Mouse (Mus musculus): ENCODE data around the gene Tab2. TPM values are rescaled to one million over a fixed set of nuclear protein-coding genes. Genes with fewer than 3 reads are reported as not detected.
"Not testable (repeated sequence)": the region's sequence is repeated elsewhere in the genome, so short reads cannot be mapped to it uniquely, and the experiment has no call there.

Tab2 gene
- polyA plus RNA-seq, 1 experiment: 53.4 TPM

GRCm38 (mm10) chr10:7925481-7925880 lies 30.5 kb downstream of the Tab2 start:
- no peak overlapping the region for H3K4me3 ChIP-seq (ENCODE audit: insufficient read depth, low read depth, low read length)
- no peak overlapping the region for H3K27ac ChIP-seq (replicated peaks; ENCODE audit: low read depth, low read length)
- no peaks in the 10 kb centered on the region; the same call in 1 of the 2 replicates for H3K4me1 ChIP-seq (ENCODE audit: control insufficient read depth, insufficient read depth, insufficient read length, low read length)

- H3K4me3 ChIP-seq (ENCODE audit: insufficient read depth, low read depth, low read length): no peak overlapping the region
- H3K27ac ChIP-seq (replicated peaks; ENCODE audit: low read depth, low read length): no peak overlapping the region
- H3K4me1 ChIP-seq (ENCODE audit: control insufficient read depth, insufficient read depth, insufficient read length, low read length): no peaks in the 10 kb centered on the region; the same call in 1 of the 2 replicates
Observed at GRCm38 (mm10) chr10:7923433-7923832, 32.6 kb downstream of the Tab2 start.

GRCm38 (mm10) chr10:7911268-7911667 lies 44.8 kb downstream of the Tab2 start:
- no peak overlapping the region for H3K27ac ChIP-seq (replicated peaks; ENCODE audit: low read depth, low read length)
- no peaks in the 10 kb centered on the region for H3K4me1 ChIP-seq (ENCODE audit: control insufficient read depth, insufficient read depth, insufficient read length, low read length)
- H3K4me3 ChIP-seq (ENCODE audit: insufficient read depth, low read depth, low read length): no peak overlapping the region

GRCm38 (mm10) chr10:7907151-7907550 lies 48.9 kb downstream of the Tab2 start:
- no peaks in the 10 kb centered on the region for H3K4me1 ChIP-seq (ENCODE audit: control insufficient read depth, insufficient read depth, insufficient read length, low read length)
- H3K27ac ChIP-seq (replicated peaks; ENCODE audit: low read depth, low read length): no peak overlapping the region
- H3K4me3 ChIP-seq (ENCODE audit: insufficient read depth, low read depth, low read length): no peak overlapping the region

DNA sequence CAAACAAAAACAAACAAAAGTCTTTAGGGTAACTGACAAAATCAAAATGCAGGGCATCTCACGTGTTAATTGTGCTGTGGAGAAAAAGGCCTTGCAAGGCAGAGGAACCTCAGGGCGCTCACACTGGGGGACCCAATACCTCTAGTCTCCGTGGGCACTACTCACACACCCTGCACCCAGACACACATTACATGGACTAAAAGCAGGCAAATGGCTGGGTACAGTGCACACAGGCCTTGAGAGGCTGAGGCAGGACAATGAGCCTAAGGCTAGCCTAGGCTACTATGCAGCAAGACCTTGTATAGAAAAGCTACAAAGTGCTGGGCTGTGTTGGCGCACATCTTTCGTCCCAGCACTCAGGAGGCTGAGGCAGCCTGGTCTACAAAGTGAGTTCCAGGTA lies 51.9 kb downstream of the Tab2 start:
- no peak overlapping the region for H3K4me3 ChIP-seq (ENCODE audit: insufficient read depth, low read depth, low read length)
- no peaks in the 10 kb centered on the region for H3K4me1 ChIP-seq (ENCODE audit: control insufficient read depth, insufficient read depth, insufficient read length, low read length)
- H3K27ac ChIP-seq (replicated peaks; ENCODE audit: low read depth, low read length): no peak overlapping the region

DNA sequence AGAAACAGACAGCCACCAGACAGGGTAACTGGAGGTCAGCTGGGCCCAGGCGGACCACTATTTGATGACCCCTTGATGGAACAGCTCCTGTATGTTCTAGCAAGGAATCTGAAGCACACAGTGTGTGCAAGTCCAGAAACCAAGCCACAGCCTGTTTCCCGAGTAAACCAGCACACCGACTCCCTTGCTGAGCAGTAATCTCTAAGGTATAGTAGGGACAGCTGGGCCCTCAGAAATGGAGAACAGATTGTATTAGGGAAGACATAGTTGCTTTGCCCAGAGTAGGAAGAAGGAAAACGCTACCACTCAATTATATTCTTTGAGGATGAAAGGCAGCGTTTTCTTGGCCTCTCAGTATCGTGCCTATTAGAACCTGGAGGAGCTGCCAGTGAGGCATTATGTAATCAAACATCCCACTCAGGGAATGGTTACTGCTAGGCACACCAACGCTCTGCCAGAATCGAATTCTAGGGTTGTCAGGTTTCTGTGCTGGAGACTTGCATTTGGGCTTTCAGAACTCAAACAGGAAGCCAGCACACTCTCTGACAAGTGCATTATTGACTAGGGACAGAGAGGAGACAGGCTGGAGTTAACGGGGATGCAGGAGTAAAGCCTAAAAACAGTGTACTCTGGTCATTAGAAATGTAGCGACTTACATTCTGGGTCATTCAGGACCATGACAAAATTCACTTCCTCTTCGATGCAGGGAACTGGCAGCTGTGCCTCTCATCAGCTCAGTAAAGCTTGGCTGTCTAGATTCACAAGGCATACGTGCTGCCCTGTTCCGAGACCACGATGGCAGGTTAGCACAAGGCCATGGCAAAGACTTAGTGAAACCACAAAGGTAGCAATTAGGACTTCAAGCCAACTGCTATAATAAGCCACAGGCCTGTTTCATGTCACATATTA lies 55.1 kb downstream of the Tab2 start:
- no peak overlapping the region for H3K4me3 ChIP-seq (ENCODE audit: insufficient read depth, low read depth, low read length)
- H3K27ac ChIP-seq (replicated peaks; ENCODE audit: low read depth, low read length): no peak overlapping the region
- H3K4me1 ChIP-seq (ENCODE audit: control insufficient read depth, insufficient read depth, insufficient read length, low read length): no peaks in the 10 kb centered on the region

DNA sequence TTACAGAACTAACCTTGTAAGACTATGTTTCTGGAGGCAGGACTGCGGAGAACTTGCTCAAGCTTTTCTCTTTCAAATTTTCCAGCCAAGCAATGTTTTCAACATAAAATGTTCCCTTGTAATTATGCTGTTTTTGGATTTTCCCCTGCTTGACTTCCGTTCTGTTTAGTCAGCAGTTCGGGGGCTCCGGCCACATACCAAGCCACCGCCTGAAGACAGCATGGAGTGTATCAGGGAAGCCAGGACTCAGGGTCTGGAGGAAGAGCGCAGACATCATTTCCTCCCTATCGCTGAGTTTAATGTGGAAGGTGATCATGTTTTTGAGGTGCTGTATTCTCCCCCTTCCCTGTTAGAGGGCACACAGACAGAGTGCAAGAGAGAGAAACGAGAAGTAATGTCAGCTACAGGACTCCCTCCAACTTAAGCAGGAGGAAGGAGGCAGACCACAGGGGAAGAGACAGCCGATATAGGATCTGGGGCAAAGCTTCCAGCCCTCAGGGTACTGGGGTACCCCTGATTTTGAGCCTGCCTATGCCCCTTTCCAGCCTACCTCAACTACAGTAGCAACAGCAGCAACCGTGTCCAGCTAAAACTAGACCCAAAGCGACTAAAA lies 67.7 kb downstream of the Tab2 start:
- no peaks in the 10 kb centered on the region for H3K4me1 ChIP-seq (ENCODE audit: control insufficient read depth, insufficient read depth, insufficient read length, low read length)

DNA sequence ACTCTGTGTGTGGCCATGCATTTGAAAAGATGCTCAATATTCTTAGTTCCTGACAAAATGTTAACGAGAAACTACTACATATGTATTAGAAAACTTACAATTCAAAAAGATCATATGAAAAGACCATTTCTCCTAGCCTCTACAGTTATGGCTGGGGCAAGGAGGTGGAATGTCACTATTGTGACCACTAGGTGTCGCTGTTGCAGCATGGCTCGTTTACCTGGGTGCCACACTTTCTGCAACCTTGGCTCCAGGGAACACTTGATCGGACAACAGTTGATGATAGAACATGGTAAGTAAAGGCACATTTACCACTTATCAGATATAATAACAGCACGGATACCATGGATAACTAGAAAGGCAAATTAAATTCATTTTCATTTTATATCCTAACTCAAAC lies 72.5 kb downstream of the Tab2 start:
- H3K4me3 ChIP-seq (ENCODE audit: insufficient read depth, low read depth, low read length): no peak overlapping the region
- H3K27ac ChIP-seq (replicated peaks; ENCODE audit: low read depth, low read length): no peak overlapping the region
- H3K4me1 ChIP-seq (ENCODE audit: control insufficient read depth, insufficient read depth, insufficient read length, low read length): no peaks in the 10 kb centered on the region

More for the DNA sequence above, 67.7 kb downstream of the Tab2 start:
- Histone ChIP-seq H3K4me3 (ENCODE audit: insufficient read depth, low read depth, low read length) (no peak overlapping the region), H3K27ac (replicated peaks; ENCODE audit: low read depth, low read length) (no peak overlapping the region)

DNA sequence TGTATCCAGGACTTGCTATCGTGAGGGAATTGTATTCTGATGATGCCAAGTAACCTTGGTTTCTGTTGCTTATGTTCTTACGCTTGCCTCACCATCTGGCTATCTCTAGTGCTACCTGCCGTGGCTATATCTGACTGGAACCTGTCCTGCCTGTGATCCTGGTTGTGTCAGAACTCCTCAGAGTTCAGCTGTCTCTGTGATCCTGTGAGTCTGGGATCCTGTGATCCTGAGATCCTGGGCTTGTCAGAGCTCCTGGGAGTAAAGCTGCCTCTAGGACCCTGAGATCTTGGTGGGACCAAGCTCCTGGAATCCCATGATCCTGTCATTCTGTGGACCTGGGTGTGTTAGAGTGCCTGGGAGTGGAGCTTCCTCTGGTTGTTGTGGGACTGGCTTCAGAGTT lies 74.1 kb downstream of the Tab2 start:
- Histone ChIP-seq H3K4me1 (ENCODE audit: control insufficient read depth, insufficient read depth, insufficient read length, low read length) (no peaks in the 10 kb centered on the region), H3K4me3 (ENCODE audit: insufficient read depth, low read depth, low read length) (no peak overlapping the region), H3K27ac (replicated peaks; ENCODE audit: low read depth, low read length) (no peak overlapping the region)

- not testable (repeated sequence) for H3K27ac ChIP-seq (replicated peaks; ENCODE audit: low read depth, low read length); H3K4me1 ChIP-seq (ENCODE audit: control insufficient read depth, insufficient read depth, insufficient read length, low read length)
Observed at GRCm38 (mm10) chr10:7880283-7880682, 75.7 kb downstream of the Tab2 start.

GRCm38 (mm10) chr10:7874194-7874593 lies 81.8 kb downstream of the Tab2 start:
- Histone ChIP-seq H3K4me1 (ENCODE audit: control insufficient read depth, insufficient read depth, insufficient read length, low read length) (peaks cover 5% of the 10 kb centered on the region; the same call in 1 of the 2 replicates), H3K4me3 (ENCODE audit: insufficient read depth, low read depth, low read length) (no peak overlapping the region), H3K27ac (replicated peaks; ENCODE audit: low read depth, low read length) (no peak overlapping the region)

More at GRCm38 (mm10) chr10:7880283-7880682, 75.7 kb downstream of the Tab2 start:
- not testable (repeated sequence) for H3K4me3 ChIP-seq (ENCODE audit: insufficient read depth, low read depth, low read length)

DNA sequence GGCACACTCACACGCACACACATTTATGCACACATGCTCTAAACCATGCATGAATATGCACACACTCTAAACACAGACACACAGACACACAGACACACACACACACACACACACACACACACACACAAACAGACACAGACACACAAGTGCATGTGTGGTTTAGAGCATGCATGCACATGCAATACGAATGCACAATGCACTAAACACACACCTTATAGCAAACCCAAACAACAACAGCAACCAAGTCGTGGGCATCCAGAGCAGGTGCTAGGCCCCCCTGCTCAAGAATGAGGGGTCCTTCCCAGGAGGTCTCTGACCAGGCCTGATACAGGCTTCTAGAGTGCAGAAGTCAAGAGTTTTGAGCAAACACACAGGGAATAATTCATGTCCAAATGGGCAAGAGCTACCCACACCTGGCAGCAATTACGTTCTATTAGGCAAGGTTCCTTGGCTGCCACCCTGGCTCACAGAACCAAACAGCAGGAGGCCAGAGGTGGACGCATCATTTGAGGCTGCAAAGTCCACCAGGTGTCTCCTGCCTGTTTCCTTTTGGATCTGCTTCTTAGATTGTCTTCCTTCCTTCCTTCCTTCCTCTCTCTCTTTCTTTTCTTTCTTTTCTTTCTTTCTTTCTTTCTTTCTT lies 84.5 kb downstream of the Tab2 start:
- peaks cover 5% of the 10 kb centered on the region; the same call in 1 of the 2 replicates for H3K4me1 ChIP-seq (ENCODE audit: control insufficient read depth, insufficient read depth, insufficient read length, low read length)
- no peak overlapping the region for H3K27ac ChIP-seq (replicated peaks; ENCODE audit: low read depth, low read length)
- no peak overlapping the region for H3K4me3 ChIP-seq (ENCODE audit: insufficient read depth, low read depth, low read length)

- no peak overlapping the region for H3K27ac ChIP-seq (replicated peaks; ENCODE audit: low read depth, low read length)
- peaks cover 5% of the 10 kb centered on the region; the same call in 1 of the 2 replicates for H3K4me1 ChIP-seq (ENCODE audit: control insufficient read depth, insufficient read depth, insufficient read length, low read length)
- no peak overlapping the region for H3K4me3 ChIP-seq (ENCODE audit: insufficient read depth, low read depth, low read length)
Observed at GRCm38 (mm10) chr10:7870571-7871315, 85.3 kb downstream of the Tab2 start.

DNA sequence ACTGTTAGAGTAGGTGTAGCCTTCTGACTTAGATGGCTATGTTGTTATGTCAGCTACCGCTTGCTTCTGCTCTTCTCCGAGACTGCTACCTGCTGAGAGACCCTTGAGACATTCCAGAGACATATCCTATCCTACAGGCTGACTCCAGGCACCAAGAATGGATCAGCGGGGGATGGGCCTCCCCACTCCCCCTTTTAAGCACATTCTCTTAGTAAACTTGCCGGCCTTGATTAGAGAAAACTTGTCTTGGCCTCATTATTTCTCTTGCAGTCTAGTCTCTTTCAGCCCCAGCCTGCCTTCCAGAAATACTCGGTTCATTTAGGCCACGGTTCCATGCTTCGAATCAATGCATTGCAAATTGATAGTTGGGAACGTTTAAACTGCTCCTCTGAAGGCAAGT lies 86.3 kb downstream of the Tab2 start:
- H3K4me1 ChIP-seq (ENCODE audit: control insufficient read depth, insufficient read depth, insufficient read length, low read length): peaks cover 5% of the 10 kb centered on the region; the same call in 1 of the 2 replicates
- no peak overlapping the region for H3K4me3 ChIP-seq (ENCODE audit: insufficient read depth, low read depth, low read length)
- H3K27ac ChIP-seq (replicated peaks; ENCODE audit: low read depth, low read length): no peak overlapping the region

DNA sequence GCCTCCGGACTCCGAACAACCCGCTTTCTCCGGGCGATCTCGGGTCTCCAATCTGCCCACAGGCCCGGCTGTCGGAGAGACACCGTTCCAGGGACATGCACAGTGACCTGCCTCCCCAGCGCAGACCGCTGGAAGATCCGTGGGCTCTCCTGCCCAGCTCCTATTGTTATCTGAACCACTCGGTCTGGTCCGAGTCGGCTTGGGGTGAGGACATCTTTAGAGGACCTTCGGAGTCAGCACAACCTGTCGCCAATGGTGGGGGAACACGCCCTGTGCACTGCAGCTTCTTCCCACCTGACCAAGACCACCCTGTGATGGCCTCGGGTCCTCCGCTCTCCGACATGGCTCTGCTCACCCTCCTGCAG lies 88.4 kb downstream of the Tab2 start:
- Histone ChIP-seq H3K4me3 (ENCODE audit: insufficient read depth, low read depth, low read length) (no peak overlapping the region), H3K4me1 (ENCODE audit: control insufficient read depth, insufficient read depth, insufficient read length, low read length) (peaks cover 5% of the 10 kb centered on the region; the same call in 1 of the 2 replicates), H3K27ac (replicated peaks; ENCODE audit: low read depth, low read length) (no peak overlapping the region)
